Mouse (Mus musculus) gastrocnemius, postnatal 4 days (tissue): ENCODE data around the gene Gm42517. TPM values are rescaled to one million over a fixed set of nuclear protein-coding genes. Genes with fewer than 3 reads are reported as not detected.

Experiments used
- DNase-seq, 2 experiments: peaks; one replicate each; pipeline ENCODE4 v3.0.0; 2021 to 2022; ENCODE audit warnings: low spot score in 2 of 2, mixed read lengths in 2 of 2
- long read RNA-seq, 2 experiments: library from polyadenylated mRNA; stranded (forward); transcript quantifications; one replicate each; pipeline ENCODE4 v2.0.0; 2021
- total RNA-seq, 2 experiments: library from RNA; stranded (reverse); gene quantifications; 2 replicates each; pipeline ENCODE4 v1.2.3; 2021

Gene Gm42517
- under 1 TPM; 0.15 to 0.18 TPM for total RNA-seq
- long read RNA-seq, experiment 1, partial matches to known transcripts: 0 of 2 reads
- long read RNA-seq, experiment 1, other reads (novel, unspliced or antisense): 0 of 2 reads
- long read RNA-seq, experiment 2: 0 reads

DNA sequence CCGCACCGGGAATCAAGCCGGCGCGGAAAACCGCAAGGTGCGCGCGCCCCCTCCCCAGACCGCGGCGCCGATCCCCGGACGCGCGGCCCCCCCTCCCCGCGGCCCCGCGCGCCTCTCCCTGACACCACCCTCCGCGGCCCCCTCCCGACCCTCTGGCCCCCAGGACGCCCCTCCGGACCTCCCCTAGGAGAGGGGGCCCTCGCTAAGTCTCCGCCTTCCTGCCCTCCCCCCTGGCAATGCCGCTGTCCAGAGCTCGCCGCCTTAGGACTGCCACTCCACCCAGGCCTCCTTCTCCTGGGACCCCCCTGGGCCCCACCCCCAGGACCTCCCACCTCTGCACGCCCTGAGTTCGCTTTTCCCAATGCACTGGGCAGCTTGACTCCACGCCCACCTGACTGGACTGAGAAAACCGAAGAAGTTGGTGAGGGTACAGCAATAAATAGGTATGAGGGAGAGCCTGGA lies at the start of gene Gm42517:
Gene Gm42517, minus strand, starts transcription at position 52 of the 462 bp plus-strand sequence.
- DNase-seq: no peak

DNA sequence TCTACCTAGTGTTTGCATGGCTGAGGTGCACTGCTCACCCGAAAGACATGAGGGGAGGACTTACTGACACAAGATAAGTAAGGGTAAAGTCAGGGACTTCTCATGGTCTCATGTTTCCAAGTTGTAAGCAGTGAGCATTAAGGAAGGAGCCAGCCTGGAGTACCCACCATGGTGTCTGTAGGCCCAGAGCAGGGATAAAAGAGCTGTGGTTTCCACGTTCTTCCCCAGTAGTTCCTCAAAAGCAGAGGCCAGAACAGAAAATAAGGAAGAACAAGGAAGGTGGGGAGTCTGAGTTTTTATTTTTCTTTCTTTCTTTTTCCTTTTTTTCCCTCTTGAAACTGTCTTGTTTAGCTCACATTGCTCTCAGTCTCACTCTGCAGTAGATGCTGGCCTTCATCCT lies 47.0 kb upstream of the Gm42517 start:
- DNase-seq: no peak

DNA sequence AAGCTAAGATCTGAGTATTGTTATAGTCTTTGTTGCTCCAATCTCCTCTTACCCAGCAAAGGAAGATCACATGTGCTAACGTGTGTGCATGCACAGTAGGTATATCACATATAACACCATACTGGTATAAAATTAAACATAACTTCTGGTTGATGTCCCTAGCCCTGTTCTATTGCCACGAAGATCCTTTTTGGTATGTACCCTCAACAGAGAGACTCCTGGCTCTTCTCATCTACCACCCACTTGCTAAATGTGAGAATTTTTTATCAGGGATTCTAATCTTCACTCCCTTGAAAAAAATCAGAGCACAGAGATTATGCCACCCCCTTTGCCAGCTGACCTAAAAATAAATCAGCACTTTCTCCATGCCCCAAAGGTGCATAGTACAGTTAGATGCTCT lies 39.3 kb upstream of the Gm42517 start:
- no peak for DNase-seq

DNA sequence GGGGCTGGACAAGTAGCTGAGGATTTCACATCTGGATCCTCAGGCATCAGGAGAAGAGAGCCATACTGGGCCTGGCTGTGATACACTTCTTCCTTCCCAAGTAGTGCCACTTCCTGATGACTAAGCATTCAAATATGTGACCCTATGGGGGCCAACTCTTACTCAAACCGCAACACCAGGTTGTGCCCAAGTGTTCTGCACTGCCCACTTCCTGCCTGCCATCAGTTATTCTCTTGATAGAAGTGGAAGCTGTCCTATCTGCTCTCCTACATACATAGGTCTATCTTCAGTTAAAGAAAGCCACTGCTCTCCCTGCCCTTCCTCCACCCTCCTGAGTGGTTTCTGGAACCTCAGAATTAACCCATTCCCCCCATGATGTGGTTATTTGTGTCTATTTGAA lies 37.7 kb upstream of the Gm42517 start:
- DNase-seq: no peak

DNA sequence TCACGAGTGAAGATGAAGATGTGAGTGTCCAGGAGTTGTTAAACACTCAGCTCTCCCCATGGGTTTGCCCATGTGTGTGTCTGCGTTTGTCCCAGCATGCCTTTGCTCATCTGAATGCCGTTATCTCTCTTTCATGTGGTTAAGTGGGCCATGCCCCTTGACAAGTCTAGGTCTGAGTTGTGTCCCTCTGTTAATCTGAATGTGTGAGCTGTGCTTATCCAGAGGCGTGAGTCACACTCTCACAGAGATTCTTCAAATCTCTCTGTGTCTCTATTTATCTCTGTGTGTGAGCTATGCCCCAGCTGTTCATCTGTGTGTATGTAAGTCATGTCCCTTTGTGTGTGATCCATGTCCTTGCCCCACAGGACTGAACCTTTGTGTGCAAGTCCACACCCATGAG lies 35.7 kb upstream of the Gm42517 start:
- no peak for DNase-seq

DNA sequence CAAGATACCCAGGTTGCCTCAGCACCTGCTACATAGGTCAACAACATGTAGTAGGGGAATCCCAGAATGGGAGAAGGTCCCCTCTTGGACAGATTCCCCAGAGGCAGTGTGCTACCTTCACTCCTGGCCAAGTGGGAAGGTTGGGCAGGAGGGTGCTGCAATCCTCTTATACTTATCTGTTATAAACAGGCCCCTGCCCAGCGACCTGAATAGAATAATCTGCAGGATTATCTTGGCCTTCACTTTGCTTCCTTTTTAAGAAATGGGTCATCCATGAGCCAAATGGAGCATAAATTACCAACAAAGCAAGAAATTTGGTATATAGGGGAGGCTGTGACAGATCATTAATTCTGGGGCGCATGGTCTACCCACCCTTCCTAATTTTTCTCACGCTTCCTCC lies 22.0 kb upstream of the Gm42517 start:
- no peak for DNase-seq

DNA sequence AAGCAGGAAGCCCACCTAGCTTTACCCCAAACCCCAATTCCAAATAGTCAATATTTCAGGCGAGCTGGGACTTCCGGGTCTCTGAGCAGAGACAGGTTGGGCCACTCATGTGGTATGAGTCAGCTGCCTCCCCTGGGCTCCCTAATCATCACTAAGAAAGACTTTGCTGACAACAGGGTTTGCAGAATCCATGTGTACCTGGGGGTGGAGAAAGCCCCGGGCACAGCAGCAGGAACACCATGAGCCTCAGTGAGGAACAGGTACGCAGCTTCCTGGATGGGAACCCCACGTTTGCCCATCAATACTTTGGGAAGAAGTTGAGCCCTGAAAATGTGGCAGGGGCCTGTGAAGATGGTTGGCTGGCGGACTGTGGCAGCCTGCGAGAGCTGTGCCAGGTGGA lies 20.5 kb upstream of the Gm42517 start, which contains the start of gene Pde6b:
Gene Pde6b, plus strand, starts transcription at position 191 of the 400 bp plus-strand sequence.
- no peak for DNase-seq

DNA sequence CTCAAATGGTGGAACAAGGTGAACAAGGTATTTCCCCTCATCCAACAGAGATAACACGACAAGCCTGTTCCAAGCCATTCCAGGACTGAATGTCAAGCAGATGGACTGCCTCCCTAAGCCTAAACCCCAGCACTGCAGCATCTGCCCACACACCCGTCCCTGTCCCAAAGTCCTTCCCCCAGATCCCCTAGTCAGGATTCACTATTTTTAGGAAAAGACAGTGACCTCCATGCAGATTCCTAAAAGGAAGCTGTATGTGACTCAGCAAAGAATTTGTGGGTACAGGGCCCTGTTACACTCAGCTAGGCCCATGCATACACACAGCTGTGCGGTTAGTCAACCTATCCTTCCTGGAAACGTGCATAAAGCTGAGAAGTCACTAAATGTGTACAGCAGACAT lies 18.7 kb upstream of the Gm42517 start:
- no peak for DNase-seq

DNA sequence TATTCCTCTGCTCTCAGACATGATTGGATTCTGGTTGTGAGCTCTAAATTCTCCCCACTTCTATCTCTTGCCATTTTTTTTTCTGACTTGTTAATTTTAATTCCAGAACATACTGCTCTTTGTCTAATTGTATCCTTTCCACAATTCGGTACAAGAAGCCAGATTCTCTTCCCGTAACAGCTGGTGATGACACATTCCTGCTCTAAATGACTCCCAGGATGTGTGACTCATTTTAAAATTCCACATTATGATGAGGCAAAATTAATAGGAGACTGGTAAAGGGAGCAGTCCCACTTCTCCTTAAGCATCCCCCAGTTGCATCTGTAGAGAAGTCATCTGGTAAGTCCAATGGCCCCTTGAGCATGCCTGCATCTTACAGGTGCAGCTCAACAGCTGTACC lies 17.9 kb upstream of the Gm42517 start:
- DNase-seq: no peak

DNA sequence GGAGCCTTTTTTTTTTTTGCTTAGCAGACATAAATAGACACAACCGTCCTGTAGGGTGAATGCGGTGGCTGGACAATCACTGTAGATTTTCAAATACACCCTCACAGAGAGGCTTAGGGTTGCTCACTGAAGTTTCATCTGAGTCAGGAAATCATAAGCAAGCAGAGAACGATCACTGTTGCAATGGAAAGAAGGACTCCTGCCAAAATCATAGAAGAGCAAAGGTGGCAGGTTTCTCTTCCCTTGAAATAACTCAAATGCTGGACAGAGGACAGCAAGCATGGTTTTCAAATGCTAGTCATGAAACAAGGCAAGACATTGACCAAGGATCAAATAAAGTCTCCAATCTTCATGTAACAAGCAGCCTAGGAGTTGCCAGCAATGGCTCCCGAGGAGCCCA lies 10.6 kb upstream of the Gm42517 start:
- DNase-seq: no peak

DNA sequence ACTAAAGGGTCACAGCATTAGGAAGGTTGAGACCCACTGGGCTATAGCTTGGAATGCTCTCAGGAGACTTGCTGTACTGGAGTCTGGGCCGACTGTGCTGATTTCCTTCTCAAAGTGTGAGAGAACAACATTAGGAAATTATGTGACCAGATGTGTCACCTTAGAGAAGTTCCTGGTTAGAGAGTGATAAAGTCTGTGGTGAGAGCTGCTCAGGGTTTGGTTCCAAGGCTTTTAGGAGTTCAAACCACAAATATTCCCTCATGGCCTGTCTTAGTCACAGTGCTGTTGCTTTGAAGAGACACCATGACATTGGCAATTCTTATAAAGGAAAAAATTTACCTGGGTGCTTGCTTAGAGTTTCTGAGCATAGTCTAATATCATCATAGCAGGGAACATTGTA lies 8.3 kb upstream of the Gm42517 start:
- DNase-seq: no peak

DNA sequence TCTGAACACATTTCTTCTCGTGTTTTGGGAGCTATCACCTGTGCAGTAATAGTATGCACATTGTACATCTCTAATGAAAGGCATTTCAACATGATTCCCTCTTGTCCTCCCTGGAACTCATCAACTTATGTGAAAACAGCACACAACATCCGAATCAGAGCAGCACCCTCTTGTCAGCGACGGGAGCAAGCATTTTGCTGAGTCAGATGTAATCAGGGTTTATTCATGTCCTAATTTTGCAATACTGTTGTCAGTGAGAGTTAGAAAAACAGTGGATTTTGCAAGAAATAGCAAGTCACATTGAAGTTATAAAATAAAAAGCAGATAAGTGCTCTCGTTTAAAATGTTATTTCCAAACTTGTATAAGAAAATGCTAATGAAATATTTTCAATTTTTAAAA lies 6.4 kb upstream of the Gm42517 start:
- no peak for DNase-seq

DNA sequence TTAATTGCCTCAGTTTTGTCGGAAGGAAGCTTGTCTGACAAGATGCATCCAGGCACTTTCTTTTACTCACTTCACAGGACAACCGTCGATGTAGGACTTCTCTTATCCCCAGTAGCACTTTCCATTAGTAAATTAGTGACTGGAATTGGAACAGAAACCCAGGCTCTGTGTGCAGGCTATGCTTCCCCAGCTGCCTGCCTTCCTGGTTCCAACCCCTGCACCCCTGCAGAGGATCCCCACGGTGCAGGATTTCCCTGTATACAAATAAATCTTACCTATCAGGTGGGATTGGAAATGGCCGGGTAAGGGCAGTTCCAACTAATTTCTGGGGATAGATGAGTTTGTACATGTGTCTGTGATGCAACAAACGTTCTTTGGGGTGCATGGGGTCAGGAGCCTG lies 2.2 kb upstream of the Gm42517 start:
- no peak for DNase-seq

DNA sequence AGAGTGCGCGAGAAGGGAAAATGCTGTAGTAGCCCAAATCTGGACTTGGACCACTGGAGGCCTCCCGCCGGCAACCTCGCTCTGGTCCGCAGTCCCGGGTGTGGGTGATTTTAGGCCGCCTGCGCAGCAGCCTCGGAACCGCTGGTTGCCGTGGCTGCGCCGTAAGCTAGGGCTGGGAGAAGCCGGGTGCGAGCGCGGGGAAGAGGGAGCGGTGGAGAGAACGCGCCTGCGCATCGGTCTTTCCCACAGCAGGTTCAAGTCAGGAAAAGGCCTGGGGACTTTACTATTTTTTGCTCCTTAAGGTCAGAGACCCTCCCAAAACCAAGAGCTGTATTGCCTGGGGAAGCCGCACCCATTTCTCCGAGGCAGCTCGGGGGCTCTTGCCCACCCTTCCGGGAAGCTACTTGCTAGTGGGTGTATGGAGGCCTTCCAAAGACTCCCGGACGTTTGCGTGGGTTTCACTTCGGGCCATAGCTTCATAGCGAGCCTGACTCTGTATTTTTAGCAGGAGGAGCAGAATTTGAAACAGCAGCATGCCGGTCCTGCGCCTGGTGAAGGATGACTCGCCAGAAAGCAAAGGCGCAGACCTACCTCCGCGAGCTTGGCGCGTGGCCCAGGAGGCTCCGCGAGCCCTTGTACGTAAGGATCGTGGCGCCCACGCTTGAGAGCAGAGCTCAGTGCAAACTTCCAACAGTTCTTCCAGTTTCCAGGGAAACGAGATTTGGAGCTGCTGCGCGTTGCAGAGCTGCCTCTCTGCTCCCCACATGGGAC lies 1.3 kb upstream of the Gm42517 start:
- DNase-seq: peak in 1 of 2 experiments; percentile 19

DNA sequence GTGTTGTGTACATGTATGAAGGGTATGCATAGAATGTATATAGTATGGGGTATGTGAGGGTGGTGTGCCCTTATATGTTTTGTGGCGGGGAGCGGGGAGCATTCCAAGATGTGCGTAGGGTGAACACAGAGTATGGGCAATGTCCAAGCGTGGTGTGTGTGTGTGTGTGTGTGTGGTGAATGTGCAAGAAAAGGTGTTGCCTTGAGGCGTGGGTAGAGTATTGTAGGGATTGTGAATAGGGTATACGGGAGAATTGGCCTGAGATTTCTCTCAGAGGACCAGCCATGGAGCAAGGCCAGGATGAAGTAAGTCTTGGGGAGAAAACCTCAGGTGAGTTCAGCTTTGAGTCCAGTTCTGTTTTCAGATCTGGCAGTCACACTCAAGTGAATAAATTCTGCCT lies 724 bp upstream of the Gm42517 start:
- DNase-seq: no peak

DNA sequence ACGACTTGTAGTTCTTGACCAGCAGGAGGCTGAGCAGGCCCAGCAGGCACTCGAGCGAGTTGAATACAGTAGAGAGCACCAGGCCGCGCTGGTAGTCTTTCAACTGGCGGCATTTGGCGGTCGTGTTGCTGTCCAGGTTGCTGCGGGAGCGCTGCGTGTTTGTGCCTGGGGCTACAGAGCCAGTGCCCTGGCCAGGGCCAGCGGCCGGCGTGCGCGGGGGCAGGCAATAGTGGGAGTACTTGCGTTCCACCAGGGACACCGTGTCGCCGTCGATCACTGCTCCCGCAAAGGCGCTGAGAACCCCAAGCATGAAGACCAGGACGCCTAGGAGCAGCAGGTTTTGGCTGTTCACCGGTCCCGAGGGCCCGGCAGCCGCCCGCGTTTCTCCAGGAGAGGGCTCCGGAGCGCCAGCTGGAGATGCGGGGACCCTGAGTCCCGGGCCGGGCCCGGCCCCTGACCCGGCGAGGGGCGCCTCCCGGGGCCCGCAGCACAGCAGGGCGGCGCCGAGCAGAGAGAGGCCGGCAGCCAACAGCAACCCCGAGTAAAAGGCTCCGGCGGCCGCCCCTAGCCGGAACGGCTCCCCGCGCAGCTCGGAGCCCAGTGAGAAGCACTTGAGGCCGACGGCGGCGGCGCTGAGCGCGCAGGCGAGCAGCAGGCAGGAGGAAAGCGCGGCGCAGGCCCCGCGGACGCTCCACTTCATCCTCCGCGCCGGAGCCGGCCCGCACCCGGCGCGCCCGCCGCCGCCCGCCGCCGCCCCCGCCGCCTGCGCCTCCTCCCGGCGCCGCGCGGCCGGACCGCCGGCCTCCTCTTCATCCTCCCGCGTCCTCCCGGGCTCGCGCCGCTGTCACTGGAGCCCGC lies 509 bp downstream of the Gm42517 start:
- DNase-seq: peak in 1 of 2 experiments; percentile 34

DNA sequence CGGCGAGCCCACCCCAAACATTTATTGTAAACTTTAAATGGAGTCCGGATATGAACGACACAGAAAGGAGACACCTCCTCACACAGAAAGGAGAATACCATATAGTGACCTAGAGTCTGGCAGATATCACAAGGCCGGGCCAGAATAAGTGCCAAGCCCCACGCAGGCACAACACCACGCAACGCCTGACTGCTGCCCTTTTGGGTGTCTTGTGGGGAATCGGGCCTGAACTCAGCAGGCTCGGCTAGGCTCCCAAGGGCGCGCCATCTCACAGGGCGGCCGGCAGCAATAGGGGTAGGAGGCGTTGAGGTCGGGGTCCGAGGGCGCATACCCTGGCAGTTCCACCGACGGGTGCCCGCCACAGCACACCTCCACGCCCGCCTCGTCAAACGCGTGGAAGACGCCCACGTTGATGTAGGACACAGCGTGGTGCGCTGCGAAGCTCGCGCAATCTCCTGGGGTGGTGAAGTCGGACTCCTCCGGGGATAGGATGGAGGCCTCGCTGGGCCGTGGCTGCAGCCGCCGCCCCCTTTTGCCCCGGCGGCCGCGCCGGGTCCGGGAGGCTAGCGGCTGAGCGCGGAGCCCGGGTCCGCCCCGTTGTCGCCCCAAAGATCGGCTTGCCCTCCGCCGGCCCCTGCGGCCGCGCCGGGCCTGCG lies 1.3 kb downstream of the Gm42517 start:
- DNase-seq: peak in 1 of 2 experiments; percentile 16

DNA sequence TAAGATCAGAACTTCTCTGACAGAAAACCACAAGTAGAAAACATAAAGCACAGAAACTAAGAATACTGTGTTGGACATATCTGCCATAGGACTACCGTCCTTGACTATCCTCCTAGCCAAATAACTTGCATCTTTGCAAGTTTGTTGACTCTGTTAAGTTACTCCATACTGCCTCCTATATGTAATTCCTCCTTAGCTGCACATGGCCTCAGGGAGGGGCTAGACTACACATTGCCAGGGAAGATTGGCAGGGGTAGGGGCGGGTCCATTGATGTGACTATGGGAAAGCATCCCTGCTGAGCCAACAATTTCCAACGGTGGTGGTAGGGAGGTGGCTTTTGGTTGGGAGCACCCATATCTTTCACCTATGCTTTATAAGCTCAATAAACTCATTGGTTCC lies 5.4 kb downstream of the Gm42517 start:
- no peak for DNase-seq

DNA sequence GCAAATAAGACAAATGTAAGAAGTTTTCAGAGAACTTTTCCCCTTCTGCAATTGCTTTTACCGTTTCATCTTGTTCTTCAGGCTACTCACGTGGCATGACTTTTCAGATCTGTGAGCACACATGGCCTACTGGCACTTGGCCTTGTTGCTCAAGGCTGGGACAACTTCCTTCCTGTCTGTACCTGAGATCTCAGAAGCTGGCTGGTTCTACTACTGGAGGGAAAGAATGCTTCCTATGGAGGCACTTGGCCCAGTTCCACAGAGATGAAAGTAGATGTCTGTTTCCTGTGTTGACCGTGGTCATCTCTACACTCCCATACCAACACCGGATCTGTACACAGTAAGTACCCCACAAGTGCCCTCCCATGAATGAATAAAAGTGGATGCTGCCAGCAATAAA lies 7.5 kb downstream of the Gm42517 start:
- no peak for DNase-seq

DNA sequence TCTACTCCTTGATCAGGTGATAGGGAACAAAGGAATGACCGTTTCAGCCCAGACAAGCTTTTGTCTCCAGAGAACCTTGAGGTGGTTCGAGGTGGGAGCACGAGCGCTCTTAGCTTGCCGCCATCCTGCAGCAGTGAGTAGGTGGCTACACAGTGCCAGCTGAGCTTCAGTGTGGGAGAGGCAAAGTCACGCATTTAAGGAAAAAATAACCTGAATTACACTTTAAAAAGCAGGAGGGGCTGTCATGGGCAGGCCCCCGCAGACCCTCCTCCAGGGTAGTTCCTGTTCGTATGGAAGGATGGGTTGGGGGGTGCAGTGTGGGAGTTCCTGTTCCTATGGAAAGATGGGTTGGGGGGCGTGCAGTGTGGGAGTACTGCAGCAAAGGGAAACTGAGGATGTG lies 8.2 kb downstream of the Gm42517 start:
- no peak for DNase-seq

DNA sequence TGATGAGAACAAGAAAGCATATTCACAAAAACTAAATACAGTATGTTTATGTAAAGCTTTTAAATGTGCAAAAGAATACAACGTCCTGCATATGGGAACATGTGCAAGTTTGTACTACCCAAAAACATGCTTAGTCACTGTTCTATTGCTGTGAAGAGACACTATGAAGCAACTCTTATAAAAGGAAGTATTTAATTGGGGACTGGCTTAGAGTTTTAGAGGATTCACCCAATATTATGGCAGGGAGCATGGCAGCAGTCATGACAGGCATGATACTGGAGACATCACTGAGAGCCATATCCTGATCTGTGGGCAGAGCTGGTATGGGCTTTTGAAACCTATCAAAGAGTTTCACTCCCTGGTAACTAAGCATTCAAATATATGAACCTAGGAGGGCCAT lies 9.9 kb downstream of the Gm42517 start:
- no peak for DNase-seq

DNA sequence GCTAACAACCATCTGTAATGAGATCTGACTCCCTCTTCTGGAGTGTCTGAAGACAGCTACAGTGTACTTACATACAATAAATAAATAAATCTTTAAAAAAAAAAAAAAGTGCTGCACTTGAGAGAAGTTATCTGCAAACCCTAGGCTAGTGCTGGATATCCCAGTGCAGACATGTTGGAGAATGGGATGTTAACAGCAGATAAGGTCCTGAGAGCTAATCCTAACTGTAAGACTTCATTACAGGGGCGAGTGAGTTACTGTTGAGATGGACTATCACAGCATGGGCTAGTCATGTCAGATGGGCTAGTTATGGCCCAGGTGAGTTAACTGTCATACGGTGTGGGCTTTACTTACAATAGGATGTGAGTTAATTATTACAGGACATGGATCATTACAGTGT lies 13.7 kb downstream of the Gm42517 start:
- DNase-seq: no peak
